Mouse (Mus musculus): ENCODE data around the gene Olfr789. TPM values are rescaled to one million over a fixed set of nuclear protein-coding genes. Genes with fewer than 3 reads are reported as not detected.

Olfr789 gene
- not detected in 2 replicates for polyA plus RNA-seq (2015; fragmentation: Nextera tagmentation; extraction: Ambion mirVana)

DNA sequence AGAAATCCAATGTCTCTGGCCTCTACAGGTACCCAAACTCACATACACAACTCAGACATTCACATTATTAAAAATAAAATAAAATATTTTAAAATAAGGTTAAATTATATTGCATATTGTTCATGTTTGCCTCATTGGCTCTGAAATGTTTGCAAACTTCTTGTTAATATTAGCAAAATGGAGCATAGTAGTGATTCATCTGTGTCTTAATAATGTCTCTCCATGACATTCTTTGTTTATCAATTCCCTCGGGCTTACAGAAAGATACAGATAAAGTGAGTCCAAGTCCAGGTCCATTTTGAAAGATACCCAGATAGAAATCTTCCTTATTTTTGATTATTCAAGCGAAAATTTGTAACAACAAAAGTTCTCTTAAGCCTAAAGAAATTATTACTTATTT lies at the start of gene Olfr789:
Olfr789 (plus strand) TSS at position 301 of the 400 bp plus-strand sequence.
- WGBS, result 44% methylated on average over 2 of the region's 2 CpGs
- no peaks in the 10 kb centered on the region for H3K4me1 ChIP-seq (replicated peaks; ENCODE audit: control insufficient read depth, insufficient read depth)
- H3K27ac ChIP-seq (replicated peaks), result no peak within 1 kb of the TSS
- no peak for ATAC-seq (ENCODE audit: low FRiP score, low TSS enrichment)
- no peaks in the 10 kb centered on the region for H3K9me3 ChIP-seq (ENCODE audit: control insufficient read depth, low read length)
- DNase-seq (ENCODE audit: low spot score), result no peak
- H3K9ac ChIP-seq (ENCODE audit: low read length), result no peak within 1 kb of the TSS
- H3K4me2 ChIP-seq (replicated peaks; ENCODE audit: low read depth), result no peak within 1 kb of the TSS
- no peak for TF ChIP-seq CTCF (IDR thresholded peaks at IDR 0.05; ENCODE audit: low read depth)
- TF ChIP-seq EP300 (optimal IDR thresholded peaks at IDR 0.05), result no peak
- no peaks in the 10 kb centered on the region for H3K27me3 ChIP-seq (ENCODE audit: control insufficient read depth, insufficient read depth, low read length)
- H3K36me3 ChIP-seq (ENCODE audit: control insufficient read depth, insufficient read depth, low read length), result no peaks in the 10 kb centered on the region
- no peak within 1 kb of the TSS for H3K4me3 ChIP-seq (ENCODE audit: low read depth, low read length)

DNA sequence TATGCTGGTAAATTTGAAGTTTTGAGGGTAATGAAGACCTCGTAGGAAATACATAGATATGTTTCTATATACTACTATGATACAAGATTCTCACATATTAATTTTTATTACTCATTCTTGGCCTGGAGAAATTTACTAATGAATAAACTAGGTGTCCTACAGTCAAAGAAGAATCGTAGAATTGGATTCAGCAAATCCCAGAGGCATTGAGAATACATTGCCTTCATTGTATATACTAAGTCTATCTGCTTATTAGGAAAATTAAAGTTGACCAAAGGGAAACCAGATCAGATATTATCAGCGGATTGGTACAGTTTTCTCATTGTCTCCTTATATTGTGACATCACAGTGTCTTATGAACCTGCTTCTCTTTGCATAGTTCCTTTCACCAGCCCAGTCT lies 23.0 kb upstream of the Olfr789 start, which contains the start of gene Olfr787:
Olfr787 (plus strand) TSS at position 301 of the 400 bp plus-strand sequence.
- 74% methylated on average over 3 of the region's 3 CpGs for WGBS
- no peak within 1 kb of the TSS for H3K27ac ChIP-seq (replicated peaks)
- ATAC-seq (ENCODE audit: low FRiP score, low TSS enrichment), result no peak

DNA sequence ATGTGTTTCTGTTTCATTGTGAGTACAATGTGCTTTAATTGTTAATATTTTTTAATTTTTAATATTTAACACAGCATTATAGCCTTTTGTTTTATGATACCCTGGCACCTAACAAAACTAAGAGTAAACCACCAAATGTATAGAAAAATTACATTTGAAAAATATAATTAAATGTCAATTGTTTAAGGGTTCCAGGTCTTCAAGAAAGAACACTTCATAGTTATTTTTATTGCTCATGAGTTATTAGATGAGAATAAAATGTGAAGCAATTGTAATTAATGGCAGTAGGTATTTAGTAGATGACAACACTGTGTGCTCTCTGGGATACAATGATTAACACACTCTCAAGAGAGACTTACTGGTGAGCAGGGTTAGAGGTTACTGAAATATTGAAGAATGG lies 13.9 kb upstream of the Olfr789 start, which contains the start of gene Olfr788:
Olfr788 (plus strand) TSS at position 301 of the 400 bp plus-strand sequence.
- Histone ChIP-seq H3K4me1 (replicated peaks; ENCODE audit: control insufficient read depth, insufficient read depth) (no peaks in the 10 kb centered on the region), H3K4me3 (ENCODE audit: low read depth, low read length) (no peak within 1 kb of the TSS), H3K27ac (replicated peaks) (no peak within 1 kb of the TSS), H3K4me2 (replicated peaks; ENCODE audit: low read depth) (no peak within 1 kb of the TSS), H3K27me3 (ENCODE audit: control insufficient read depth, insufficient read depth, low read length) (no peaks in the 10 kb centered on the region), H3K9ac (ENCODE audit: low read length) (no peak within 1 kb of the TSS), H3K36me3 (ENCODE audit: control insufficient read depth, insufficient read depth, low read length) (no peaks in the 10 kb centered on the region), H3K9me3 (ENCODE audit: control insufficient read depth, low read length) (no peaks in the 10 kb centered on the region)
- TF ChIP-seq CTCF (IDR thresholded peaks at IDR 0.05; ENCODE audit: low read depth), result no peak
- TF ChIP-seq EP300 (optimal IDR thresholded peaks at IDR 0.05), result no peak
- ATAC-seq (ENCODE audit: low FRiP score, low TSS enrichment), result no peak
- DNase-seq (ENCODE audit: low spot score), result no peak

More for the DNA sequence above, 23.0 kb upstream of the Olfr789 start, which contains the start of gene Olfr787:
- H3K9ac ChIP-seq (ENCODE audit: low read length), result no peak within 1 kb of the TSS
- no peak for DNase-seq (ENCODE audit: low spot score)
- no peak within 1 kb of the TSS for H3K4me3 ChIP-seq (ENCODE audit: low read depth, low read length)
- no peaks in the 10 kb centered on the region for H3K9me3 ChIP-seq (ENCODE audit: control insufficient read depth, low read length)
- H3K27me3 ChIP-seq (ENCODE audit: control insufficient read depth, insufficient read depth, low read length), result no peaks in the 10 kb centered on the region
- H3K36me3 ChIP-seq (ENCODE audit: control insufficient read depth, insufficient read depth, low read length), result no peaks in the 10 kb centered on the region
- H3K4me1 ChIP-seq (replicated peaks; ENCODE audit: control insufficient read depth, insufficient read depth), result no peaks in the 10 kb centered on the region
- TF ChIP-seq CTCF (IDR thresholded peaks at IDR 0.05; ENCODE audit: low read depth) (no peak), EP300 (optimal IDR thresholded peaks at IDR 0.05) (no peak)
- no peak within 1 kb of the TSS for H3K4me2 ChIP-seq (replicated peaks; ENCODE audit: low read depth)

DNA sequence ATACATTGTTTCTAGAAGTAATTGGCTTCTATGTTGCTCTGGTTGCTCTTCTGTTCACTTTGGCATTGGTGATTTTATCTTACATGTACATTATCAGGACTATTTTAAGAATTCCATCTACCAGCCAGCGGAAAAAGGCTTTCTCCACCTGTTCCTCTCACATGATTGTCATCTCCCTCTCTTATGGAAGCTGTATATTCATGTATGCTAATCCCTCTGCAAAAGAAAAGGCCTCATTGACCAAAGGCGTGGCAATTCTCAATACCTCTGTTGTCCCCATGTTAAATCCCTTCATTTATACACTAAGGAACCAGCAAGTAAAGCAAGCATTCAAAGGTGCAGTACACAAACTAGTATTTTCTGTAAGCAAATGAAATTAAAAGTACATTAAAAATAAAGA lies 11.3 kb upstream of the Olfr789 start:
- TF ChIP-seq EP300 (optimal IDR thresholded peaks at IDR 0.05) (no peak), CTCF (IDR thresholded peaks at IDR 0.05; ENCODE audit: low read depth) (no peak)
- no peak overlapping the region for H3K4me2 ChIP-seq (replicated peaks; ENCODE audit: low read depth)
- H3K9ac ChIP-seq (ENCODE audit: low read length), result no peak overlapping the region
- ATAC-seq (ENCODE audit: low FRiP score, low TSS enrichment), result no peak
- H3K27ac ChIP-seq (replicated peaks), result no peak overlapping the region
- WGBS, result 61% methylated on average over 2 of the region's 2 CpGs
- no peaks in the 10 kb centered on the region for H3K9me3 ChIP-seq (ENCODE audit: control insufficient read depth, low read length)
- no peaks in the 10 kb centered on the region for H3K27me3 ChIP-seq (ENCODE audit: control insufficient read depth, insufficient read depth, low read length)
- no peak for DNase-seq (ENCODE audit: low spot score)
- no peaks in the 10 kb centered on the region for H3K4me1 ChIP-seq (replicated peaks; ENCODE audit: control insufficient read depth, insufficient read depth)
- no peaks in the 10 kb centered on the region for H3K36me3 ChIP-seq (ENCODE audit: control insufficient read depth, insufficient read depth, low read length)
- H3K4me3 ChIP-seq (ENCODE audit: low read depth, low read length), result no peak overlapping the region

DNA sequence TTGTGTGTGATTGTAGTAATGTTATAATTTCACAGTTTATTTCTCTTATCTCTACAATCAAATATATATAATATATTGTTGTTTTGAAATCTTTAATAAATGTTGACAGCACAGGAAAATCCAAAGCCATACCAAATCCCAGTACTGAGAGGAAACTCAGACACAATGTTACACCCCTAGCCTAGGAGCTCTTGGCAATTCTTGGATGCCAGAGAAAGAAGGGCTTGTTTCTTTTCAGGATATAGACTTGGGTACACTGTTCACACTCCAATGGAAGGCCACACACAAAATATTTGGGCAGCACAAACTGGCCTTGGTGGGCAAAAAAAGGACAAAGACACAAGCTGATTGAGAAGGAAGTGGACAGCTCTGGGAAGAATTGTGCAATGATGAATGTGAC lies 10.8 kb upstream of the Olfr789 start:
- Histone ChIP-seq H3K4me1 (replicated peaks; ENCODE audit: control insufficient read depth, insufficient read depth) (no peaks in the 10 kb centered on the region), H3K27ac (replicated peaks) (no peak overlapping the region), H3K4me3 (ENCODE audit: low read depth, low read length) (no peak overlapping the region), H3K4me2 (replicated peaks; ENCODE audit: low read depth) (no peak overlapping the region), H3K36me3 (ENCODE audit: control insufficient read depth, insufficient read depth, low read length) (no peaks in the 10 kb centered on the region), H3K9ac (ENCODE audit: low read length) (no peak overlapping the region), H3K9me3 (ENCODE audit: control insufficient read depth, low read length) (no peaks in the 10 kb centered on the region), H3K27me3 (ENCODE audit: control insufficient read depth, insufficient read depth, low read length) (no peaks in the 10 kb centered on the region)
- ATAC-seq (ENCODE audit: low FRiP score, low TSS enrichment) (no peak), DNase-seq (ENCODE audit: low spot score) (no peak)
- TF ChIP-seq CTCF (IDR thresholded peaks at IDR 0.05; ENCODE audit: low read depth) (no peak), EP300 (optimal IDR thresholded peaks at IDR 0.05) (no peak)

DNA sequence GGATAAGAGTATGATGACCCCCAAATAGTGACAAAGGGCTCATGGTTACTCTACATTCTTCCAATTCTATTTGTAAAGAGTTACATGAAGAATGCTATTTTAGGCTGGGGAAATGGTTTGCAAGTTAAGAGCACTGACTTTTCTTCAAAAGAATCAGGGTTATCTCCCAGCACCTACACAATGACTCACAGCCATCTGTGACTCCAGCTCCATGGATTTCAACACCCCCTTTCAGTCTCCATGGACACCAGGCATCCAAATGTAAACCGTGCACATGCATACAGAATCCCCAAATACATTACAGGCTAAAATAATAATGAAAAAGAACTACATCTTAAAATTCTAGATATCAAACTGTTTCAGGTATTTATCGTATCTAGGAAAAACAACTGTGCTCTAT lies 5.5 kb downstream of the Olfr789 start:
- no peak for TF ChIP-seq CTCF (IDR thresholded peaks at IDR 0.05; ENCODE audit: low read depth)
- no peak for TF ChIP-seq EP300 (optimal IDR thresholded peaks at IDR 0.05)
- WGBS, result 73% methylated on average over 2 of the region's 2 CpGs
- H3K27ac ChIP-seq (replicated peaks), result no peak overlapping the region

More for the DNA sequence above, 5.5 kb downstream of the Olfr789 start:
- H3K27me3 ChIP-seq (ENCODE audit: control insufficient read depth, insufficient read depth, low read length), result no peaks in the 10 kb centered on the region
- ATAC-seq (ENCODE audit: low FRiP score, low TSS enrichment), result no peak
- no peaks in the 10 kb centered on the region for H3K4me1 ChIP-seq (replicated peaks; ENCODE audit: control insufficient read depth, insufficient read depth)
- no peaks in the 10 kb centered on the region for H3K9me3 ChIP-seq (ENCODE audit: control insufficient read depth, low read length)
- no peak overlapping the region for H3K4me3 ChIP-seq (ENCODE audit: low read depth, low read length)
- H3K36me3 ChIP-seq (ENCODE audit: control insufficient read depth, insufficient read depth, low read length), result no peaks in the 10 kb centered on the region
- no peak overlapping the region for H3K9ac ChIP-seq (ENCODE audit: low read length)
- no peak for DNase-seq (ENCODE audit: low spot score)
- no peak overlapping the region for H3K4me2 ChIP-seq (replicated peaks; ENCODE audit: low read depth)

Measured in stomach, postnatal 0 days (tissue).